Mouse (Mus musculus): ENCODE data around the gene Gdpgp1.

Gdpgp1 gene

GRCm38 (mm10) chr7:80199851-80200587, 32.6 kb upstream of the Gdpgp1 start:
- DNase-seq: no peak

GRCm38 (mm10) chr7:80200588-80200945, 32.1 kb upstream of the Gdpgp1 start:
- no peak for DNase-seq

GRCm38 (mm10) chr7:80200963-80201539, 31.6 kb upstream of the Gdpgp1 start:
- no peak for DNase-seq

GRCm38 (mm10) chr7:80201888-80202540, 30.7 kb upstream of the Gdpgp1 start:
- no peak for DNase-seq

GRCm38 (mm10) chr7:80202961-80203360, 29.7 kb upstream of the Gdpgp1 start:
- DNase-seq: no peak

GRCm38 (mm10) chr7:80203638-80204096, 29.0 kb upstream of the Gdpgp1 start:
- DNase-seq: peak; percentile 53

- no peak for DNase-seq
Observed at GRCm38 (mm10) chr7:80204362-80204761, 28.3 kb upstream of the Gdpgp1 start.

DNA sequence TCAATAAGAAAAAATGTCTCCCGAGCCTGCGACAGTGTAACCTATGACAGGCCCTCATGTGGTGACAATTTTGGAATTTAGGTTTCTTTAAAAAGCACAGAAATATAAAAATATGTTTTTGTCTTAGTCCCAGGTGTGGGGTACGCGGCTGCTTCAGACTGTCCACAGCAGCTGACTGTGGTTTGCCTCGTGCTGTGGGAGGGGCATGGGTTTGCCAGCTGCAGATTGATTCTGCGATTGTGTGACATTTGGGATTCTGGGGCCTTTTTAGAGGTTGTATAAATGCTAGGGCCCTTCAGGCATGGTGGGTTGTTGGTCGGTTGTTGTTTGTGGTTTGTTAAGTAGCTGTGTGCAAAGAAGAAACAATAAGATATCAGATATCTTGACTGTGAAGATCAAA, 27.7 kb upstream of the Gdpgp1 start:
- DNase-seq: no peak

GRCm38 (mm10) chr7:80205705-80206589, 26.7 kb upstream of the Gdpgp1 start:
- DNase-seq: no peak

DNA sequence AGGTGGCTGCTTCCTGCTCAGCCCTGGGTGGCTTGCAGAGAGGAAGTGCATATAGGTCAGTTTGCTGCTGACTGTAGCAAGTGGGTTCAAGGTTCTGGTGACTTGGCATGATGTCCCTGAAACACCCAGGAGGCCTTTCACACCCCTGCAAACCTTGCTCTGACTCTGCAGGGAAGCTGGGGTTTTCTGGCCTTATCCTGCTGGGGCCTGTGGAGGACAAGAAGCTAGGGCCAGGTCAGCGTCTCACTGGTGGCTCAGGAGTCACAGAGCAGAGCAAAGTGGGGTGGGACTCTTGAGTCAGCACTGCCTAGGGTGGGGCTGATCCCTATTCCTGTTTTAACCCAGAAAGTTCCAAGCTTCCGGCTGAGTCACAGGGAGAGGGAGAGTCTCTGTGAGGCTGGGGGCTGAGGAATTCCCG, 25.3 kb upstream of the Gdpgp1 start:
- peak; percentile 30 for DNase-seq

DNA sequence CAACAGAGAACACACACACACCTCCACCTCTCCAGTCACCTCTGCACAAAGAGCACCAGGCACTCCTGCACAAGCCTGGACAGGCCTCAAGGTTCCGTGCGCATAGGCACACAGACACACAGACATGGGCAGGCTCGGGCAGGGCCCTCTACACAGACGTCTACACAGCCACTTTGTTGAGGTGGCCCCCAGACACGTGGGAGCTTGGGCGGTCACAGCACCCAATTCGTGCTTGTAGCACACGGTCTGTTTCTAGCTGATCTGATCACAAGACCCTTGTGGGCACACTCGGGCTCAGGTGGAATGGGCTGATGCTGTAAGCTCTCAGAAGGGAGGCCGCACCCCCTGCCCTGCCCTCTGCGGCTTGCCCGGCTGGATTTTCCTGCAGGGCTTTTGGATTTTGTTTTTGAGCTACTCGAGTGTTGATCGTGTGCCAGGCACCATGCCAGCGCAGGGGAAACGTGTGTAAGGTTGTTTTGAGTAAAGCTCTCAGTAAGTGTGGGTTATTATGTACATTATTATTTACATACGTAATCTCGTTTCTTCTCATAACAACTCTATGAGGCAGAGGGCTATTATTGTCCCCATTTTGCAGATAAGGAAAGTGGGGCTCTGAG, 24.5 kb upstream of the Gdpgp1 start:
- peak; percentile 87 for DNase-seq

DNA sequence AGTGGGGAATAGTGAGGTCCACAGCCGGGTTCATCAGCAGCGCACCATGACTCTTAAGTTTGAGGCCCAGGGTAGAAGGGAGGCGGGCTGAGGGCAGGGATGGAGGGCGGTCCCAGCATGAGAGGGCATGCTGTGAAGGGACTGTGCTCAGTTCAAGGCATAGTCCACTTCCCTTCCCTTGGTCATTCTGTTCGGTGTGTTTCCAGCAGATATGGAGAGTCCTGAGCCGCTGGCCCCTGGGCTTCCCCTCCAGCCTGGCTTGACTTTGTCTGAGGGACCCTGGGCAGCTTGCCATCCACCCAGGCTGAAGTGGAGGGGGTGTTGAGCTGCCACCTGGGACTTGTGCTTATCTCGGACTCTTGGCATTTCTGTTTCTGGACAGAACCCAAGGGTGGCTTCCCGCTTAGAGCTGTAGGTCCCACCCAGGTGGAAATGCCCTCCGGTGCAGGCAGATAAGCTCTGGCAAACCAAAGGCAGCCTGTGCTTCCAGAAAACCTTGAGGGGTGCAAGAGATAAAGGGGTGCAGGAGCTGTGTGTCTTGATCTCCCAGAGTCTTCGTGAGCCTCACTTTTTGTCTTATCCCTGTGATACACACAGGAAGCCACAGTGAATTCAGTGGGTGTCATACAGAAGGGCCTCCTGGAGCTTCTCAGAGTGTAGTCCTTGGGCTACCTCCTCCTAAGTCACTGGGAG, 23.8 kb upstream of the Gdpgp1 start:
- DNase-seq: peak; percentile 90

DNA sequence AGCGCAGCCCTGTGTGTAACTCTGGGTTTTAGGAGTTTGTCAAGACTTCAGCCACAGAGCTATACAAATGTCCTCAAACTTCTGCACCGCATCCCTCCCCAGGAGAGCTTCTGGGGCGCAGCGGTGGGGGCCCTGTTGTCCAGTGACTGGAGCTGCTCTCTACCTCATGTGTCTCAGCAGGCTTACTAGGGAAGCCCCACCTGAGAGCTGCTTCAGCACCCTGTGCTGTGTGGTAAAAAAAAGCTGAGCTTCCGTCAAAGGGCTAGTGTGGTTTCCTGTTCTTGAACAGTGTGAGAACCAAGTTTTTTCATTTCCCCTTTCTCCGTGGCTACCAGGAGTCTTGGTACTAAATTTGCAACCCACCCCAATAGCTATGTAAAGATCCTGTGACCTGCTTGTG, 23.0 kb upstream of the Gdpgp1 start:
- peak; percentile 62 for DNase-seq

GRCm38 (mm10) chr7:80210982-80211381, 21.7 kb upstream of the Gdpgp1 start:
- DNase-seq: no peak

GRCm38 (mm10) chr7:80213604-80214003, 19.1 kb upstream of the Gdpgp1 start:
- no peak for DNase-seq

DNA sequence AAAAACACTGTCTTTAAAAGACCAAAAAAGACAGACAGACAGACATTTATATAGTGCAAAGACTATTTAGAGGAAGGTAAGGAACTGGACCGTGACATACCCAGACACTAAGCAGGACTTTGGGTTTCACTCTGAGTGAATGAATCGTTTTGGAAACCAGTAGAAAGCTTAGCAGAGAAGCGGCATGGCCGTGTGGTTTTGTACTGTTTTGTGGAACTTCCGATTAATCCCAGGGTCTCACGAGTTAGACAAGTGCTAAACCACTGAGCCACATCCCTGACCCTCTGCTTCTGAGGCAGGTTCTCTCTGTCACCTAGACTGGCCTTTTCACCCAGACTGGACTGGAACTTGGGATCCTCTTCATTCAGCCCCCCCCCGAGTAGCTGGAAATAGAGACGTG, 18.2 kb upstream of the Gdpgp1 start:
- DNase-seq: no peak

DNA sequence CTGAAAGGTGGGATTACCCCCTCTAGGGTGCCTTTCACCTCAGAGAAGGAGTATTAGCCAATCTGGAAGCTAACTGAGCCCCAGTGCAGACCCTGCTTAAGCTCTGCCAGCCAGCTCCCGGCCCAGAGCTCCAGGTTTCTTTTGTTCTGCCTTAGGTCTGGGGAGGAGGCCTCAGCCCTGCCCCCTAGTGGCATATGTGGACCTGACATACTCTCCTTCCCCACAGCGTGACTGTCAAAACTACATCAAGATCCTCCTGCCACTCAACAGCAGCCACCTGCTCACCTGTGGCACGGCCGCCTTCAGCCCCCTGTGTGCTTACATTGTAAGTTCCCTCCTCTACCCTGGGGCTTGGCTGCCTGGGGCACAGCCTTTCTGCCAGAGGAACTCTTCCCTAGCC, 17.3 kb upstream of the Gdpgp1 start:
- DNase-seq: peak; percentile 90

DNA sequence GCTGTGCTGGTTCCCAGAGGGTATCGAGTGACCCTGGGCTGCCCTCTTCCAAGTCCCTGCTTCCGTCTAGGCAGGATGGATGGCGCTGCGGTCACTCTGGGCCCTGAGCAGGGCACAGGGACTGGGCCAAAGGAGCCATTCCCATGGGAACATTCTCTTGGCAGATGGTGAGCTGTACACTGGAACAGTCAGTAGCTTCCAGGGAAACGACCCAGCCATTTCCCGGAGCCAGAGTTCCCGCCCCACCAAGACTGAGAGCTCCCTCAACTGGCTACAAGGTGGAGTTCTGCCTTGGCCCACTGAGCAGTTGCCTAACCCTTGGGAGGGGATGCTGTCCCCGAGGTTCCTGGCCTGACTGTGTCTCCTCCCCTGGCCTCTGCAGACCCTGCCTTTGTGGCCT, 16.1 kb upstream of the Gdpgp1 start:
- DNase-seq: peak; percentile 52

- DNase-seq: no peak
Observed at GRCm38 (mm10) chr7:80218666-80219065, 14.0 kb upstream of the Gdpgp1 start.

GRCm38 (mm10) chr7:80220237-80220797, 12.3 kb upstream of the Gdpgp1 start:
- DNase-seq: no peak

GRCm38 (mm10) chr7:80221179-80221750, 11.4 kb upstream of the Gdpgp1 start:
- no peak for DNase-seq
